Mouse (Mus musculus) stomach, embryonic 15.5 days (tissue): ENCODE measurements at regions not wholly inside any gene's neighbourhood (a gene's known extent, or its start where the extent isn't known, plus 50 kb on each side); places are given as distances from the start of the nearest gene placed in this dataset.
"Not testable (repeated sequence)": the region's sequence is repeated elsewhere in the genome, so short reads cannot be mapped to it uniquely, and the experiment has no call there.

Experiments used
- ATAC-seq: fragments of 200-750 bp; cut with Nextera tagmentation; 2 replicates; pipeline ENCODE4 v1.8.0; 2017; ENCODE audit warnings: low read depth, moderate number of reproducible peaks, moderate TSS enrichment; ENCODE audit not compliant: insufficient read depth, low FRiP score
- H3K27ac ChIP-seq: fragments of 300-500 bp; sonication (generic); 2 replicates; pipeline ENCODE4 v1.5.1; 2015; ENCODE audit warnings: mild to moderate bottlenecking, inconsistent platforms
- H3K27me3 ChIP-seq: fragments of 300-500 bp; sonication (generic); replicated peaks from 2 replicates; pipeline ENCODE4 v1.6.1; 2015; ENCODE audit warnings: inconsistent platforms
- H3K36me3 ChIP-seq: fragments of 300-500 bp; sonication (generic); 2 replicates; pipeline ENCODE4 v1.6.1; 2015; ENCODE audit warnings: inconsistent platforms
- H3K4me1 ChIP-seq: fragments of 300-500 bp; sonication (generic); 2 replicates; pipeline ENCODE4 v1.6.1; 2015; ENCODE audit warnings: inconsistent platforms
- H3K4me2 ChIP-seq: fragments of 300-500 bp; sonication (generic); 2 replicates; pipeline ENCODE4 v1.6.1; 2015; ENCODE audit warnings: mild to moderate bottlenecking, inconsistent platforms
- H3K4me3 ChIP-seq: fragments of 300-500 bp; sonication (generic); replicated peaks from 2 replicates; pipeline ENCODE4 v1.5.1; 2015; ENCODE audit warnings: inconsistent platforms
- H3K9ac ChIP-seq: fragments of 300-500 bp; sonication (generic); 2 replicates; pipeline ENCODE4 v1.6.1; 2015; ENCODE audit warnings: inconsistent platforms
- H3K9me3 ChIP-seq: fragments of 300-500 bp; sonication (generic); 2 replicates; pipeline ENCODE4 v1.6.1; 2016; ENCODE audit warnings: inconsistent platforms
- WGBS: fragments of 180-500 bp; shearing (Covaris S2); methylation state at CpG from one replicate; pipeline ENCODE4 v1.1.7; 2015; 5-methylcytosine and 5-hydroxymethylcytosine counted together

DNA sequence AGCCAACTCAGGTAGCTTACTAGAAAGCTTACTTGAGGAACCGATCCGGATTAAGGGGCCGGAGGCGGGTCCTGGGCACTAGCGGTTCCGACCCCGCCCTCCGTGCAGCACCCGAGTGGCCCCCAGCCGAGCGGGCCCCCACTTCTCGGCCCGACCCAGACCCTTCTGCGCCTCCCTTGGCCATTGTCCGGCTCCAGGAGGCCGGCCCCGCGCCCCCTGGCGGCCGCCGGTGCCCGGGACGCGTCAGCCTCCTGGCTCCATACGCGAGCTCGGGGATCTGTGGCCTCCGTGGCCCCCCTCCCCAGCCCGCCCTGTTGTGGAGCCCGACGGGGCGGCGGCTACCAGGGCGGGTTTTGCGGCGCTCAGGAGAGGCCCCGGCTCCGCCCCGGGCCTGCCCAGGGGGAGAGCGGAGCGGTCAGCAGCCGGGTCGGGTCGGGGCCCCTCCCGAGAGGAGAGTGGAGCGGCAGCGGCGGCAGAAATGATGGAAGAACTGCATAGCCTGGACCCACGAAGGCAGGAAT is 94.3 kb upstream of the Zfp986 start:
- H3K9ac ChIP-seq, H3K9me3 ChIP-seq, H3K27me3 ChIP-seq, H3K27ac ChIP-seq, H3K36me3 ChIP-seq, H3K4me1 ChIP-seq: not testable (repeated sequence)
- peak; percentile 90 for ATAC-seq
- peak overlapping the region; percentile 46 for H3K4me2 ChIP-seq
- WGBS = 4% methylated on average over 45 of the region's 49 CpGs
- peak overlapping the region; percentile 23 for H3K4me3 ChIP-seq

DNA sequence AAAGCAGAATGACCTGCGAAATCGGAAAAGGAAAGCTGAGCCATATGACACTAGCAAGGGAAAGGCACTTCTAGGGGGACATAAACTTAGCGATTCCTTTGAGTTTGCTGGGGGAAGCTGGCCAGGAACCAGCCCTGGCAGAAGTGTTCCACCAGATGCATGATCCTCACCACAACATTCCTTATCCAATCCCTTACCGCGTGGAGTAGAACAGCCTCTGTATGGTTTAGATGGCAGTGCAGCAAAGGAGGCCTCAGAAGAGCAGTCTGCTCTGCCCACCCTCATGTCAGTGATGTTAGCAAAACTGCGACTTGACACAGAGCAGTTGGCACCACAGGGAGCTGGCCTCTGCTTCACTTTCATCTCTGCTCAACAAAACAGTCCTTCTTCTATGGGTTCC is 93.7 kb upstream of the Zfp986 start:
- H3K4me3 ChIP-seq, H3K27ac ChIP-seq, H3K27me3 ChIP-seq, H3K36me3 ChIP-seq, H3K4me2 ChIP-seq, ATAC-seq, H3K4me1 ChIP-seq, H3K9ac ChIP-seq, H3K9me3 ChIP-seq: not testable (repeated sequence)
- WGBS = 41% methylated on average over 3 of the region's 6 CpGs

DNA sequence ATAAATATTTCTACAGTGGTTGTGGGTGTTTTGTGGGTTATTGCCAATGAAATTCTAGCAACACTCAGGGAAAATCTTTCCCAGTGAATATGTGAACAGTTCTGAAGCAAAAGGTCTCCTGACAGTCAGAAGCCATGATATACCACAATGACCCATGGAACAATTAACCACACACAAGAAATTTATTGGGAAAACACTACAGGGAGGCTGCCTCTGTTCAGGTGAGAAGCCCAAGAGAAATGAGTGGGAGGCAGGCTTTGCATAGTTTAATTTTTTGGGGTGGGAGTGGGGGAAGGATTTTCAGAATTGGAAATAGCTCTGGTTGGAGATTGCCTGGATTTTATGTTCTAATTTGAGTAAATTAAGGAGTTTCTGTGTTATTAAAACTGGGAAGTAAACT is 92.1 kb upstream of the Zfp986 start:
- not testable (repeated sequence) for ATAC-seq, H3K4me2 ChIP-seq, H3K27ac ChIP-seq, H3K9ac ChIP-seq, H3K4me3 ChIP-seq, H3K4me1 ChIP-seq, H3K27me3 ChIP-seq, H3K36me3 ChIP-seq, H3K9me3 ChIP-seq

DNA sequence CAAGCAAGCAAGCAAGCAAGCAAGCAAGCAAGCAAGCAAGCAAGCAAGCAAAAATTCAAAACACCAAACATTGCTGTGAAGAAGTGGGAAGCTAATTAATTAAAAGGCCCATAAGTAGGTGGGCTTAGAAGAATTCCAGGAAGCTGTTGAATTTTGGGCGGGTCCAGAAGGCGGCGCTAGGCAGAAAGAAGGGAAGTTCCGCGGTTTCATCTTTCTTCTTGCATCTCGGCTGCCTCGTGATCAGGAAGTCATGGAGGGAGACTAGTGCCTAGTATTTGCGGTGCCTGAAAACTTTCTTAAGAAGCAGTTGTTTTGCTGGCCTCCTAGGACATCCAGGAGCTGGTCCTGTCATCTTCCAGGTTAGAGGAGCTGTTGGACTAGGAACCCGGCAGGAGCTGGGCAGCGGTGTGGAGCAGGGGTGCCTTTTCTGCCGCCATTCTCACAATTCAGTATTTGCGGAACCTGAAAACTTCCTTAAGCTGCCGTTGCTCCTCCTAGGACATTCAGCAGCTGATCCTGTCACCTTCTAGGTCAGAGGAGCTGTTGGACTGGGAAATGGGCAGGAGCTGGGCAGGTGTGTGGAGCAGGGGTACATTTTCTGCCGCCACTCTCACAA is 87.2 kb upstream of the Zfp986 start:
- not testable (repeated sequence) for H3K27ac ChIP-seq, H3K4me3 ChIP-seq, H3K36me3 ChIP-seq, H3K4me2 ChIP-seq, H3K9ac ChIP-seq, H3K9me3 ChIP-seq, H3K4me1 ChIP-seq, H3K27me3 ChIP-seq, ATAC-seq
- WGBS = no CpG with 5 or more reads among the region's 14 CpGs

DNA sequence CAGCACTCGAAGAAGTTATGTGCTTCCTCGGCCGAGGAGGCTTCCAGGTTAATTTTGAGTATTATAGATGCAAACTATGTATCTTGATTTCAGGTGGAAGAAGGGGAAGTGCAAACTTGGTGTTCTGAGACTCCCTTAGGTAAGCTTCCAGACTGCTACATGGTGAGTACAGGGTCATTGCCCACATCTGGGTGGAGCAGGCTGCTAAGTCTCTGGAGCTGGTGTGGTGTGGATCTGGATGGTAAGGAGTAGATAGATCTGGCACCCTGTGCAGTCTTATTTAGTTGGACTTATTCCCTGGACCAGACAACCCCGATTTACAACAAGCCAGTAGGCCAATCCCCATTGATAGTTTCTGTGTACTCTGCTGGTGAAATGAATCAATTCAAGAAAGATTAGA is 53.9 kb upstream of the Zfp986 start:
- H3K9me3 ChIP-seq, H3K27ac ChIP-seq, H3K4me1 ChIP-seq, H3K9ac ChIP-seq, H3K4me3 ChIP-seq, H3K36me3 ChIP-seq, H3K4me2 ChIP-seq, ATAC-seq, H3K27me3 ChIP-seq: not testable (repeated sequence)
- WGBS = no CpG with 5 or more reads among the region's 4 CpGs
